Mouse (Mus musculus) kidney, postnatal 25 days (tissue): Measurements from ENCODE around the gene Slco2b1.
"Not testable (repeated sequence)": the region's sequence is repeated elsewhere in the genome, so short reads cannot be mapped to it uniquely, and the experiment has no call there.

ENCODE experiments used
- DNase-seq, 2 experiments: peaks; one replicate each; pipeline ENCODE4 v3.0.0; 2021; ENCODE audit warnings: mixed read lengths in 2 of 2

The Slco2b1 gene

GRCm38 (mm10) chr7:99711166-99711565, at the start of gene Slco2b1:
Gene Slco2b1, minus strand, starts transcription at chr7:99711340.
- DNase-seq, result peak; percentile 31 to 58

GRCm38 (mm10) chr7:99739276-99739675, 28.1 kb upstream of the Slco2b1 start:
- no peak for DNase-seq

- DNase-seq, result not testable (repeated sequence)
These were observed 24.4 kb upstream of the Slco2b1 start for GRCm38 (mm10) chr7:99735491-99735890.

GRCm38 (mm10) chr7:99734612-99735011, 23.5 kb upstream of the Slco2b1 start:
- no peak for DNase-seq

- DNase-seq, result no peak
These were observed 18.8 kb upstream of the Slco2b1 start, which contains the start of gene Olfr520 for GRCm38 (mm10) chr7:99729973-99730372. Gene Olfr520, plus strand, starts transcription at chr7:99730273.

GRCm38 (mm10) chr7:99716536-99716935, 5.4 kb upstream of the Slco2b1 start:
- DNase-seq, result no peak

- DNase-seq, result no peak
These were observed 1.3 kb upstream of the Slco2b1 start for GRCm38 (mm10) chr7:99712431-99712830.

GRCm38 (mm10) chr7:99710476-99710875, 664 bp downstream of the Slco2b1 start:
- DNase-seq, result peak; percentile 60 to 74

- no peak for DNase-seq
These were observed 1.1 kb downstream of the Slco2b1 start for GRCm38 (mm10) chr7:99709992-99710391.

- DNase-seq, result no peak
These were observed 2.4 kb downstream of the Slco2b1 start for GRCm38 (mm10) chr7:99708750-99709149.

GRCm38 (mm10) chr7:99708301-99708721, 2.8 kb downstream of the Slco2b1 start:
- DNase-seq, result no peak

- peak in 1 of 2 experiments; percentile 28 for DNase-seq
These were observed 3.5 kb downstream of the Slco2b1 start for GRCm38 (mm10) chr7:99707671-99708070.

GRCm38 (mm10) chr7:99707038-99707595, 4.0 kb downstream of the Slco2b1 start:
- DNase-seq, result peak; percentile 46 to 66

- DNase-seq, result peak; percentile 52 to 79
These were observed 4.7 kb downstream of the Slco2b1 start for GRCm38 (mm10) chr7:99706341-99707037.

- no peak for DNase-seq
These were observed 6.2 kb downstream of the Slco2b1 start for GRCm38 (mm10) chr7:99704736-99705519.

- DNase-seq, result peak; percentile 68 to 75
These were observed 8.9 kb downstream of the Slco2b1 start for GRCm38 (mm10) chr7:99702201-99702600.

- no peak for DNase-seq
These were observed 10.5 kb downstream of the Slco2b1 start for GRCm38 (mm10) chr7:99700641-99701040.

- peak; percentile 25 to 55 for DNase-seq
These were observed 11.4 kb downstream of the Slco2b1 start for GRCm38 (mm10) chr7:99699709-99700151.

- no peak for DNase-seq
These were observed 12.0 kb downstream of the Slco2b1 start for GRCm38 (mm10) chr7:99699106-99699505.

- DNase-seq, result no peak
These were observed 12.6 kb downstream of the Slco2b1 start for GRCm38 (mm10) chr7:99698576-99698975.

GRCm38 (mm10) chr7:99695471-99696057, 15.6 kb downstream of the Slco2b1 start:
- no peak for DNase-seq

- not testable (repeated sequence) for DNase-seq
These were observed 16.7 kb downstream of the Slco2b1 start for GRCm38 (mm10) chr7:99694424-99694823.

- no peak for DNase-seq
These were observed 17.2 kb downstream of the Slco2b1 start for GRCm38 (mm10) chr7:99693976-99694375.
